Mouse (Mus musculus): ENCODE measurements at regions not wholly inside any gene's neighbourhood (a gene's known extent, or its start where the extent isn't known, plus 50 kb on each side); places are given as distances from the start of the nearest gene placed in this dataset.

DNA sequence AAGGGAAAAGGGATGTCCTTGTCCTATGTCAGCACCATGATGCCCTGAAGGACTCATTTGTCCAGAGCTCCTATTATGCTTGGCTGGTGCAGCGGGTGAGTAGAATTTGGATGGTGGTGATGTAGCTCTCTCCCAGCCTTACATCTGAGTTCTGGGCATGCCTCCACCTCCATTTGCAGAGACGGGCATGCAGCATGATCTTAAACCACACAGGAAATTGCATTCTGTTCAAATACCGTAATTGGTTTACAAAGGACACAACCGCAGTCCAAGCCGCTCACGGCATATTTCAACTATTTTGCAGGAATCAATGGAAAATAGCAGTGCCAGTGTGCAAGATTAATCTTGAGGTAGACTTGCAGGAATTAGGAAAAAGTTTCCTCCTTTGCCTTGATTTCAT, 151.1 kb upstream of the Tbc1d2b start:
- no peaks in the 10 kb centered on the region for H3K4me1 ChIP-seq (ENCODE audit: control insufficient read depth in 1 of 2, insufficient read depth in 2 of 2)
- dilution Hi-C loops (cut with MboI; ENCODE audit: extremely low pct_ligation_motif_present, extremely low pct_unique_long_range_greater_than_20kb, low sequenced_read_pairs) (no loop called here), in situ Hi-C loops (cut with MboI; ENCODE audit: low pct_ligation_motif_present, low pct_unique_long_range_greater_than_20kb, low sequenced_read_pairs) (no loop called here)
- H3K4me3 ChIP-seq (replicated peaks in 1 of 3; ENCODE audit: low read depth in 2 of 3, low read length in 2 of 3, poor library complexity in 1 of 3), result no peak overlapping the region
- H3K27ac ChIP-seq (ENCODE audit: insufficient read depth, low read depth), result no peak overlapping the region
- TF ChIP-seq SMC3 (IDR thresholded peaks at IDR 0.05; ENCODE audit: low read depth, low read length), result no peak
- no peak for TF ChIP-seq MAZ (IDR thresholded peaks at IDR 0.05; ENCODE audit: low read depth, low read length)
- no peak for TF ChIP-seq MEF2A (IDR thresholded peaks at IDR 0.05; ENCODE audit: borderline replicate concordance, low read depth, low read length)
- no peak for TF ChIP-seq ELF1 (IDR thresholded peaks at IDR 0.05; ENCODE audit: low read depth, low read length)
- no peak for TF ChIP-seq ZMIZ1 (IDR thresholded peaks at IDR 0.05; ENCODE audit: low read depth, low read length)
- no peak for TF ChIP-seq ZNF384 (IDR thresholded peaks at IDR 0.05; ENCODE audit: low read depth, low read length)
- no peak for TF ChIP-seq ETS1 (conservative IDR thresholded peaks at IDR 0.05; ENCODE audit: low read depth, low read length)
- no peak for TF ChIP-seq MYC (IDR thresholded peaks at IDR 0.05; ENCODE audit: low read depth, low read length)
- no peak for TF ChIP-seq CHD2 (IDR thresholded peaks at IDR 0.05; ENCODE audit: low read length)
- no peak for TF ChIP-seq CHD1 (IDR thresholded peaks at IDR 0.05; ENCODE audit: low read depth, low read length)
- no peak for TF ChIP-seq USF1 (IDR thresholded peaks at IDR 0.05; ENCODE audit: low read depth, low read length)
- TF ChIP-seq TBP (conservative IDR thresholded peaks at IDR 0.05; ENCODE audit: low read depth, low read length), result no peak
- no peak for TF ChIP-seq RCOR1 (conservative IDR thresholded peaks at IDR 0.05; ENCODE audit: low read depth, low read length)
- no peak for TF ChIP-seq RAD21 (IDR thresholded peaks at IDR 0.05; ENCODE audit: low read depth, low read length)
- no peak for TF ChIP-seq NRF1 (IDR thresholded peaks at IDR 0.05; ENCODE audit: low read depth, low read length)
- H3K9ac ChIP-seq (ENCODE audit: insufficient read depth, low read depth), result no peak overlapping the region
- no peaks in the 10 kb centered on the region for H3K27me3 ChIP-seq (replicated peaks)
- no peaks in the 10 kb centered on the region for H3K79me2 ChIP-seq (replicated peaks; ENCODE audit: control insufficient read depth, extremely low read depth, insufficient read depth, poor library complexity, severe bottlenecking)
- H3K36me3 ChIP-seq (replicated peaks in 1 of 2; ENCODE audit: control insufficient read depth in 1 of 2, insufficient read depth in 1 of 2, low read length in 1 of 2), result no peaks in the 10 kb centered on the region
- no peak overlapping the region for H3K4me2 ChIP-seq (ENCODE audit: insufficient read depth, low read depth, poor library complexity, severe bottlenecking)
- DNase-seq (ENCODE audit: extremely low read depth), result no peak
- no peaks in the 10 kb centered on the region for H3K9me3 ChIP-seq (replicated peaks; ENCODE audit: low read length)

DNA sequence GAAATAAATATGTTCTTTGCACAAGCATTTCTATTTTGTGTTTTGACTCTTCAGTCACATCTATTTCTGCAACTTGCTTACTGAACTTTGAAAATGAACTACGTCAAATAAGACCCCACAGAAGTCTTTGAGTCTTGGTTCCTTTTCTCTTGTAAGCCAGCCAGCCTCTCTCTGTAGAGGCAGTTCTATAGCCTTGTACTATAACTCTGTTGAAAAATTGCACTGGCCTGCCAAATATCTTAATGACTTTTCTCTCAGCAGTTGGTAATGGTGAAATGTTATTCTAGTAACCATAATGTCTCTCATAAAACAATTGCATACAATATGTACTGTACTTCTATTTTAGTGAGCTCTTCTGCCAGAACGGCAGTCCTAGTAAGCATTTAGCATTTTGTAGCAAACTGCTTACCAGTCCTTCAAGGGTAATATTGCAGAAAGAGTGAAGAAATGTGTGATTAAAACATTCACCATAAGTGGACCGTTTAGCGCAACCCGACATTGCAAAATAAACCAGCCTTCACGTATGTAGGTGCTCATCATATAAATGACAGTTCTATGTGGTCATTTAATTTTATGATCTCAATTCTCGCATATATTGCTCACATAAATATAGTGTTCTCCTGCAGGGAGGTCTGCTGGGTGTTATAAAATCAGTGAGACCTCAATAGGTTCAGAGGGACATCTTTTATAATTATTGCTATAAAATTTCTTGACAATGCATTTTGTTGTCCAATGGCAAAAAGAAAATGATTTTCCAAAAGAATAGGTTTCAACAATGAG, 149.3 kb upstream of the Tbc1d2b start:
- Histone ChIP-seq H3K4me2 (ENCODE audit: insufficient read depth, low read depth, poor library complexity, severe bottlenecking) (no peak overlapping the region), H3K79me2 (replicated peaks; ENCODE audit: control insufficient read depth, extremely low read depth, insufficient read depth, poor library complexity, severe bottlenecking) (no peaks in the 10 kb centered on the region), H3K36me3 (replicated peaks in 1 of 2; ENCODE audit: control insufficient read depth in 1 of 2, insufficient read depth in 1 of 2, low read length in 1 of 2) (no peaks in the 10 kb centered on the region), H3K27me3 (replicated peaks) (no peaks in the 10 kb centered on the region), H3K27ac (ENCODE audit: insufficient read depth, low read depth) (no peak overlapping the region), H3K9ac (ENCODE audit: insufficient read depth, low read depth) (no peak overlapping the region), H3K4me3 (replicated peaks in 1 of 3; ENCODE audit: low read depth in 2 of 3, low read length in 2 of 3, poor library complexity in 1 of 3) (no peak overlapping the region), H3K9me3 (replicated peaks; ENCODE audit: low read length) (no peaks in the 10 kb centered on the region), H3K4me1 (ENCODE audit: control insufficient read depth in 1 of 2, insufficient read depth in 2 of 2) (no peaks in the 10 kb centered on the region)
- in situ Hi-C loops (cut with MboI; ENCODE audit: low pct_ligation_motif_present, low pct_unique_long_range_greater_than_20kb, low sequenced_read_pairs), result no loop called here
- dilution Hi-C loops (cut with MboI; ENCODE audit: extremely low pct_ligation_motif_present, extremely low pct_unique_long_range_greater_than_20kb, low sequenced_read_pairs), result no loop called here
- no peak for DNase-seq (ENCODE audit: extremely low read depth)
- TF ChIP-seq ETS1 (conservative IDR thresholded peaks at IDR 0.05; ENCODE audit: low read depth, low read length), result no peak
- TF ChIP-seq CTCF (conservative IDR thresholded peaks at IDR 0.05 in 1 of 2, IDR thresholded peaks at IDR 0.05 in 1 of 2; ENCODE audit: low read depth in 2 of 2, low read length in 2 of 2), result no peak
- TF ChIP-seq TBP (conservative IDR thresholded peaks at IDR 0.05; ENCODE audit: low read depth, low read length), result no peak
